Mouse (Mus musculus) ES-Bruce4 (cell line): Measurements from ENCODE around the gene Lrrc56.

Source experiments
- CTCF ChIP-seq: IDR thresholded peaks from one replicate; pipeline ENCODE4 v1.8.1; 2011; ENCODE audit warnings: low read depth, low read length
- EP300 ChIP-seq: IDR thresholded peaks from 2 replicates; pipeline ENCODE4 v1.6.1; 2011; ENCODE audit warnings: low read depth, low read length; ENCODE audit not compliant: insufficient read depth
- POLR2A ChIP-seq: IDR thresholded peaks from one replicate; pipeline ENCODE4 v1.8.1; 2011; ENCODE audit warnings: low read length; ENCODE audit not compliant: insufficient read depth

GRCm38 (mm10) chr7:141210606-141211131, 16.7 kb downstream of the Lrrc56 start:
- TF ChIP-seq POLR2A, result no peak
- TF ChIP-seq CTCF, result no peak
- no peak for TF ChIP-seq EP300
